Mouse (Mus musculus) left cerebral cortex, postnatal 25 days (tissue): ENCODE measurements at regions not wholly inside any gene's neighbourhood (a gene's known extent, or its start where the extent isn't known, plus 50 kb on each side); places are given as distances from the start of the nearest gene placed in this dataset.

Experiments
- DNase-seq, 2 experiments: peaks; one replicate each; pipeline ENCODE4 v3.0.0; 2022; ENCODE audit warnings: low spot score in 2 of 2, mixed read lengths in 1 of 2
- intact Hi-C: fragments of 180-260 bp; cut with DNase I; formaldehyde crosslinking; loops from one replicate; pipeline ENCODE4 v1.15.1; 2025

DNA sequence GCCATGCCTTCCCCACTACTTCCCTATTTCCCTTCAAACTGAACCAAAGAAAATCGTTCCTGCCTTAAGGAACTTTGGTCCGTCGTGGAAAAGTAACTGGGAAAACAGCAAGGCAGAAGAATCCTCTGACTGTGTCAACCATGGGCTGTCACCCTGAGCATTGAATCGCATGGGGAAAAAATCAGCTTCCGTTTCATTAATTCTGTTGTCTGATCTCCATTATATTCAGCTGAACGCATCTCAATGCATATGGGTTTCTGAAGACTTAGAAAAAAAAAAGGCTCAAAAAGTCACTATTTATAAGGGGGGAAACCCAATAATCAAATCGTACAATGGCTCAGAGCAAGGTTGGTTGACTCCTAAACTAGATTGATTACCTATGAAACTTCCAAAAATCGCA lies 83.8 kb upstream of the Il12b start:
- no peak for DNase-seq
- intact Hi-C loops = no loop called here

DNA sequence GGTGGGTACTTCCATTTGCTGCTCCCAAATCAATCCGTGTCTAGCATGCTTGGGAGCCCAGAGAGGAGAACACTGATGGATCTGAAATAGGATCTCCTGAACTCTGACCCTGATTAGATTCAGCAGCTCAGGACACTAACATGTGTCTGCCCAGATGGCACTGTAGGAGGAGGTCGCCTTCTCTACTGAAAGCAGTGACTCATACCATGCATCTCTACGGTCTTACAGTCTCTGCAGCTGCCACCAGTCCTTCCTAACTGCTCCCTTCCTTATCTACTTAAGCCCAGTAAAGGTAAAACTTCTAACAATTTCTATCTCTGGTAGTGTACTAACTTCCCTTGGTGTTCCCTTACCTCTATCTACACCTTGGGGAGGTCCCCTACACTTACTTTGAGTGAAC lies 80.7 kb upstream of the Il12b start:
- no peak for DNase-seq
- intact Hi-C loops = no loop called here

DNA sequence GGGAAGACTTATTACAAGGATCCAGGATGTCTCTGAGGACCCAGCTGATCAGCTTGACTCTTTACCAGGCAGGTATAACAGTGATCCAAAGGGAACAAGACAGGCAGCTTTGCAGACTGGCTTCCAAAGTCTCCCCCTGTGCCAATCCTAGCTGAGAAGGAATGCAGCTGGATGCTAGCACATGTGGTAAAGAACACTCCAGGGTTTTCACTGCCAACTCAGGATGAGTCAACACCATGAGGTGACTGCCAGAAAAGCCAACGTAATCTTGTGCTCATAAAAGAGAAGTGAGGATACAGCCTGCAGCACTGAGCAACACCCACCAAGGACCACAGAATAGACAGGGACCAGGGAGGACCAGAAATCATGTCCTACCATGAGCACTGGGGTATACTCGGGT lies 76.5 kb upstream of the Il12b start:
- peak; percentile 49 to 94 for DNase-seq

GRCm38 (mm10) chr11:44325066-44325465 lies 74.8 kb upstream of the Il12b start:
- no peak for DNase-seq
- intact Hi-C loops = loop anchor here (5.0 kb wide), 1 partner anchor 178 kb away; no protein-coding TSS in a partner anchor

More for the DNA sequence above, 76.5 kb upstream of the Il12b start:
- intact Hi-C loops = no loop called here

DNA sequence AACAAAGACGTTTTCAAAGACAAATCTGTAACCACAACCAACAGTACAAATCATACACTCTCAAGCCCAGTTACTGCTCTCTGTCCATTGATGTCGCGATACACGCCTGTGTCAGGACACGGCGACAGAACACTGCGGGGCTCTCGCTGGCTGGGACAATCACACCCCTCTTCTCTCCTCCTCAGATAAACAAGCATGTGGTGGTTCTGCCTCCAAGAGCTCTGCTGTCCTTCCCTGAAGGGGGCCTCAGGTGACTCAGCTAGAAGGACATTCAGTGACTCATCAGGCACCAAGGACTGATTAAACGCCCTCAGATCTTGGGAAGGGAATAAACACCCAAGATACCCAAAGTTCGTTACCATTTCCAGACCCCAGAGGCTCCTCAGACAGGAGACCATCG lies 74.3 kb upstream of the Il12b start:
- DNase-seq = no peak
- intact Hi-C loops = loop anchor here (5.0 kb wide), 1 partner anchor 178 kb away; no protein-coding TSS in a partner anchor

DNA sequence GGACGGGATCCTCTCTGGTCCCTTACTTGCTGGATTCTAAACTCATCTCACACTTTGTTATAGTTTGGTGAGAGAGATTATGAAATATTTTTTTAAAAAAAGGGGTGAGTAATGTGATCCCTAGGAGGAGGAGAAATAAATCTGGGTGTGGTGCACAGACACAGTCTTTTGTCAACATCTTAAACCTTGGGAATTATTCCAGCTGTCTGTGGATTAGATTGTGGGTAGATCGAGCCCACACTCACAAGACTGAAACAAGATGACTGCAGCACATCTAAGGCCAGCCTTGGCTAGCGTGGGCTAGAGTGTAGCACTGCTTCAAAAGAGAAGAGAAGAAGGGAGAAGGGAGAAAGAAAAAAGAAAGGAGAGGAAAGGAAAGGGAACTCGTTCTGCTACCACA lies 70.4 kb upstream of the Il12b start:
- DNase-seq = no peak
- intact Hi-C loops = loop anchor here (5.0 kb wide), 1 partner anchor 182 kb away; no protein-coding TSS in a partner anchor

DNA sequence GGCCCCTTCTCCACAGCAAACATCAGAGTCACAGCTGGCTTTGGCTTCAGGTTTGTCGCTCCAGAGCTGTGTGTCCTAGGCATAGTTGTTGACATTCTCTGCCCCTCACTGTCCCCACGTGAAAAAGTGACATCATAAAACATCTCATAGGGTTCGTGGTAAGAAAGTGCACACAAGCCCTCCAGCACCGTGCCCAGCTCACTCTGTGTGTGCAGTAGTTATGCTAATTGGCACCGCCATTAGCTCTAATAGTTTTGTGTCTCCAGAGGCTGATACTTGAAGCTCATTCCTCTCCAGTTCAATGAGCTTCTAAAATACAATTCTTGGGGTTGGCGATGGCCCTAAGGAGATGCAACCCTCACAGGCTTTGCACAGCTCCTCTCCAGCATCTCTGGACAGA lies 69.4 kb upstream of the Il12b start:
- intact Hi-C loops = loop anchor here (2.0 kb wide), 2 partner anchors 494 to 548 kb away; no protein-coding TSS in a partner anchor
- no peak for DNase-seq

DNA sequence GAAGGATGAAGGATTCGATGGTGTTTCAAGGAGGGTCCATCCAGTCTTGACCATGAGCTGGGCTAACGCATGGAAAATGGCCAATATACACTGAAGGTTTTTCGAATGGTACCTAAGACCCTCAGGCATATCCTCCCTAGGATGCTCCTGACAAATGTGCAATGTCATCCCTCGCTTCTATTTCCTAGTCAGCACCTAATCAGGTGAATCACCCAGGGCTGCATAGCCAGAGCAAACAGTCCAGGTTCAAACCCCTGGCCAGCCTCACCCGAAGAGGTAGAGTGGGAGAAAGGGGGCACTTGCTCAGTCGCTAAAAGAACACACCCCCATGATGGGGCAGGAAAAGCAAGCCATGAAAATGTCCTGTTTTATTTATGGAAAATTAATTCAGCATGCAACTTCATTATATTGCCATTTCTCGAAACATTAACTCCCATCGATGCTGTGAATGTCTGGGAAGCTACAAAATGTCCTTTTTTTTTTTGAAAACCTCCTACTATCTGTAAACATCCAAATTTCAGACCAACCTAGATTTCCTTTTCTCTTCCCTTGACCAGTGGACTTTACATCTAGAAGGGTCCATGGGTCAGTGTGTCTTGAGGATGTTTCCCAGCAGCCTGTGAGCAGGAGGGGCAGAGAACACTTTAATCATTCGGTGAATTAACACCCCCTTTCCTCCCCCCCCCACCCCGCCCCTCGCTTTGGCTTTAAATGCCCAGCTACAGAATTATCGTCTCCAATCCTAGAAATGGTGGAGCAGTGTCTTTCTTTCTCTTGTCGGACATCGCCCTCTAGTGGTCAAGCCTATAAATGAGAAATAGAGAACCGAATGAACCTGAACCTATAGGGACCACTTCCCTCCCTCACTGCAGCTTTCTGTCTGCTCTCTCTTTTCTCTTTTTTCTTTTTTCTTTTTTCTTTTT lies 68.8 kb upstream of the Il12b start:
- intact Hi-C loops = loop anchor here (1.0 to 2.0 kb wide), 3 partner anchors 494 to 563 kb away; no protein-coding TSS in a partner anchor
- DNase-seq = peak; percentile 74 to 88

- no peak for DNase-seq
- intact Hi-C loops = loop anchor here (1.0 to 2.0 kb wide), 3 partner anchors 495 to 563 kb away; no protein-coding TSS in a partner anchor
Observed at GRCm38 (mm10) chr11:44331774-44332129, 68.1 kb upstream of the Il12b start.

- intact Hi-C loops = loop anchor here (5.0 kb wide), 1 partner anchor 97 kb away; no protein-coding TSS in a partner anchor
- DNase-seq = no peak
Observed at GRCm38 (mm10) chr11:44340531-44340930, 59.3 kb upstream of the Il12b start.

- intact Hi-C loops = no loop called here
- DNase-seq = no peak
Observed at GRCm38 (mm10) chr11:44348308-44348707, 51.6 kb upstream of the Il12b start.

GRCm38 (mm10) chr11:44349546-44349945 lies 50.3 kb upstream of the Il12b start:
- DNase-seq = no peak
- intact Hi-C loops = no loop called here
